In genomic region chr13:55288854-55289253, GRCm38 (mm10) we compare ENCODE assay signal across 14 mouse cellular contexts. TPM values are rescaled to one million over a fixed set of nuclear protein-coding genes. Genes with fewer than 3 reads are reported as not detected.
DNase-seq lines count a peak whose midpoint lies in the region; ATAC-seq and TF ChIP-seq lines count a peak whose summit lies in the region.
"Had no signal": no experiment of that assay in that cellular context is flagged by ENCODE, and none has a peak within 500 bp of the region (broad histone marks: within the 10 kb centered on the region; RNA-seq: fewer than 3 reads in every experiment).

No protein-coding gene starts in this region.

- intact Hi-C loops in heart, postnatal 36 days (cut with DNase I): loop anchor here (5.0 kb wide), 1 partner anchor 107 kb away; no protein-coding TSS in a partner anchor

- WGBS in liver, postnatal 0 days (ENCODE audit: insufficient replicate concordance): 76% methylated on average over 3 of the region's 3 CpGs
- 84% methylated on average over 3 of the region's 3 CpGs for WGBS in liver, embryonic 11.5 days
- WGBS in forebrain, embryonic 10.5 days: 90% methylated on average over 3 of the region's 3 CpGs

- no peak overlapping the region for H3K4me3 ChIP-seq in liver, postnatal 0 days (ENCODE audit: low read depth, low read length)
- no peak overlapping the region for H3K4me3 ChIP-seq in liver, embryonic 11.5 days (ENCODE audit: low read depth, low read length)
- H3K4me3 ChIP-seq in forebrain, embryonic 10.5 days: no peak overlapping the region
- H3K4me3 ChIP-seq: heart, embryonic 10.5 days; hindbrain, embryonic 12.5 days; liver, embryonic 13.5 days; myocyte had no signal

- no peaks in the 10 kb centered on the region for H3K27me3 ChIP-seq in liver, postnatal 0 days (ENCODE audit: insufficient read depth, low read length)
- no peaks in the 10 kb centered on the region for H3K27me3 ChIP-seq in liver, embryonic 11.5 days (replicated peaks; ENCODE audit: control insufficient read depth, insufficient read depth, low read length)
- no peaks in the 10 kb centered on the region for H3K27me3 ChIP-seq in forebrain, embryonic 10.5 days (ENCODE audit: poor library complexity, severe bottlenecking)
- H3K27me3 ChIP-seq: hindbrain, embryonic 12.5 days; liver, embryonic 13.5 days had no signal

- no peak overlapping the region for H3K9ac ChIP-seq in liver, postnatal 0 days (replicated peaks)
- H3K9ac ChIP-seq in liver, embryonic 11.5 days (ENCODE audit: low read depth, low read length): no peak overlapping the region
- H3K9ac ChIP-seq: hindbrain, embryonic 12.5 days; liver, embryonic 13.5 days had no signal

- TF ChIP-seq CTCF in liver, postnatal 0 days (IDR thresholded peaks at IDR 0.05; ENCODE audit: low read depth): peak; percentile 17; the same call in 1 of the 2 replicates

- no peaks in the 10 kb centered on the region for H3K4me1 ChIP-seq in liver, postnatal 0 days (ENCODE audit: insufficient read depth)
- H3K4me1 ChIP-seq in liver, embryonic 11.5 days (replicated peaks; ENCODE audit: control insufficient read depth, insufficient read depth, low read length): no peaks in the 10 kb centered on the region
- H3K4me1 ChIP-seq in forebrain, embryonic 10.5 days: no peaks in the 10 kb centered on the region
- H3K4me1 ChIP-seq: heart, embryonic 10.5 days; hindbrain, embryonic 12.5 days; liver, embryonic 13.5 days had no signal

- H3K9me3 ChIP-seq in liver, postnatal 0 days (ENCODE audit: low read length): no peaks in the 10 kb centered on the region
- H3K9me3 ChIP-seq in liver, embryonic 11.5 days (ENCODE audit: control insufficient read depth, low read length): no peaks in the 10 kb centered on the region
- H3K9me3 ChIP-seq in forebrain, embryonic 10.5 days: no peaks in the 10 kb centered on the region
- H3K9me3 ChIP-seq: heart, embryonic 10.5 days; hindbrain, embryonic 12.5 days; liver, embryonic 13.5 days had no signal

- peaks cover 70% of the 10 kb centered on the region for H3K36me3 ChIP-seq in liver, postnatal 0 days (replicated peaks; ENCODE audit: insufficient read depth, low read length)
- peaks cover 46% of the 10 kb centered on the region for H3K36me3 ChIP-seq in liver, embryonic 11.5 days (ENCODE audit: control insufficient read depth, insufficient read depth, low read length)
- peaks cover 95% of the 10 kb centered on the region for H3K36me3 ChIP-seq in forebrain, embryonic 10.5 days (replicated peaks)

- ATAC-seq in liver, postnatal 0 days: no peak
- ATAC-seq in liver, embryonic 11.5 days (replicated peaks; ENCODE audit: low FRiP score): no peak

- peak; percentile 65 for DNase-seq in heart, adult 11 months
- DNase-seq in heart, postnatal 36 days: no peak
- DNase-seq in liver, postnatal 0 days: no peak
- no peak for DNase-seq in liver, embryonic 11.5 days (ENCODE audit: low spot score)
- DNase-seq in A20 (ENCODE audit: low read depth, low spot score) (peak; percentile 35), ZHBTc4 (ENCODE audit: low read depth, low spot score) (peak; percentile 56)
- no peak for DNase-seq in spleen, adult 12 weeks (ENCODE audit: low spot score)
- DNase-seq in forebrain, embryonic 10.5 days (ENCODE audit: extremely low spot score, low spot score): no peak
- DNase-seq: liver, embryonic 13.5 days; thymus, adult 2 months had no signal

- TF ChIP-seq EP300 in liver, postnatal 0 days (IDR thresholded peaks at IDR 0.05; ENCODE audit: low read depth): no peak

- no peak overlapping the region for H3K27ac ChIP-seq in liver, postnatal 0 days (ENCODE audit: low read depth)
- no peak overlapping the region for H3K27ac ChIP-seq in liver, embryonic 11.5 days (ENCODE audit: low read depth, low read length)
- no peak overlapping the region for H3K27ac ChIP-seq in forebrain, embryonic 10.5 days
- H3K27ac ChIP-seq: heart, embryonic 10.5 days; hindbrain, embryonic 12.5 days; liver, embryonic 13.5 days had no signal

- no peak overlapping the region for H3K4me2 ChIP-seq in liver, postnatal 0 days (ENCODE audit: low read depth, low read length)
- no peak overlapping the region for H3K4me2 ChIP-seq in liver, embryonic 11.5 days
- H3K4me2 ChIP-seq: hindbrain, embryonic 12.5 days; liver, embryonic 13.5 days had no signal

RNA-seq across cellular contexts. Expression of gene Prelid1, which starts 31.4 kb away (rescaled TPM):
- 10 to 100 TPM; 46.7 to 52.5 TPM for total RNA-seq in heart, postnatal 36 days (2021)
- polyA plus RNA-seq in liver, postnatal 0 days (2015; fragmentation: Nextera tagmentation; extraction: Ambion mirVana): 196 and 213 TPM in 2 replicates
- 493 and 494 TPM in 2 replicates for polyA plus RNA-seq in liver, embryonic 11.5 days (2014; fragmentation: Nextera tagmentation; extraction: Ambion mirVana)
- polyA plus RNA-seq in forebrain, embryonic 10.5 days (2016; fragmentation: Nextera tagmentation; extraction: Ambion mirVana): 502 and 512 TPM in 2 replicates

RNA-seq across cellular contexts. Expression of gene Rab24, which starts 32.9 kb away (rescaled TPM):
- 10 to 100 TPM; 39.2 to 40.5 TPM for total RNA-seq in heart, postnatal 36 days (2021)
- polyA plus RNA-seq in liver, postnatal 0 days (2015; fragmentation: Nextera tagmentation; extraction: Ambion mirVana): 38.7 and 39.6 TPM in 2 replicates
- 78.7 and 79.6 TPM in 2 replicates for polyA plus RNA-seq in liver, embryonic 11.5 days (2014; fragmentation: Nextera tagmentation; extraction: Ambion mirVana)
- polyA plus RNA-seq in forebrain, embryonic 10.5 days (2016; fragmentation: Nextera tagmentation; extraction: Ambion mirVana): 67.1 and 76.5 TPM in 2 replicates

RNA-seq across cellular contexts. Expression of gene Mxd3, which starts 40.8 kb away (rescaled TPM):
- under 1 TPM; 0.33 to 0.53 TPM for total RNA-seq in heart, postnatal 36 days (2021)
- 14.0 and 15.9 TPM in 2 replicates for polyA plus RNA-seq in liver, postnatal 0 days (2015; fragmentation: Nextera tagmentation; extraction: Ambion mirVana)
- 15.6 and 16.4 TPM in 2 replicates for polyA plus RNA-seq in liver, embryonic 11.5 days (2014; fragmentation: Nextera tagmentation; extraction: Ambion mirVana)
- 23.0 and 28.5 TPM in 2 replicates for polyA plus RNA-seq in forebrain, embryonic 10.5 days (2016; fragmentation: Nextera tagmentation; extraction: Ambion mirVana)
- total RNA-seq: gastrocnemius, adult 18-20 months had no signal

Comparison
In these comparisons a context has a peak if more than half of its experiments do, and no peak if none do; other contexts are left out.
1. DNase-seq: peak in heart, adult 11 months (single experiment), A20 (single experiment) and ZHBTc4 (single experiment); none in heart, postnatal 36 days (0 of 2), liver, postnatal 0 days (single experiment), liver, embryonic 11.5 days (single experiment), spleen, adult 12 weeks (single experiment) and forebrain, embryonic 10.5 days (single experiment).